Mouse (Mus musculus) limb, embryonic 10.5 days (tissue): ENCODE results near the gene Rnf113a2. TPM values are rescaled to one million over a fixed set of nuclear protein-coding genes. Genes with fewer than 3 reads are reported as not detected.

Experiments used
- DNase-seq: peaks from one replicate; pipeline ENCODE4 v3.0.0-alpha.2; 2017; ENCODE audit warnings: low spot score
- H3K27ac ChIP-seq: fragments of 300-500 bp; sonication (generic); 2 replicates; pipeline ENCODE4 v1.5.1; 2016; ENCODE audit warnings: mild to moderate bottlenecking
- H3K27me3 ChIP-seq: fragments of 300-500 bp; sonication (generic); 2 replicates; pipeline ENCODE4 v1.6.1; 2016; ENCODE audit warnings: low read depth, mild to moderate bottlenecking; ENCODE audit not compliant: poor library complexity, severe bottlenecking
- H3K36me3 ChIP-seq: fragments of 300-500 bp; sonication (generic); 2 replicates; pipeline ENCODE4 v1.6.1; 2016; ENCODE audit warnings: mild to moderate bottlenecking, moderate library complexity
- H3K4me1 ChIP-seq: fragments of 300-500 bp; sonication (generic); 2 replicates; pipeline ENCODE4 v1.6.1; 2016
- H3K4me3 ChIP-seq: fragments of 300-500 bp; sonication (generic); 2 replicates; pipeline ENCODE4 v1.5.1; 2016; ENCODE audit warnings: mild to moderate bottlenecking, moderate library complexity
- H3K9me3 ChIP-seq: fragments of 300-500 bp; sonication (generic); replicated peaks from 2 replicates; pipeline ENCODE4 v1.6.1; 2016; ENCODE audit warnings: mild to moderate bottlenecking
- WGBS: fragments of 180-500 bp; shearing (Covaris S2); methylation state at CpG from one replicate; pipeline ENCODE4 v1.1.7; 2016; 5-methylcytosine and 5-hydroxymethylcytosine counted together
- polyA plus RNA-seq: library from polyadenylated mRNA; unstranded; fragments of >200 nt; fragmentation: Nextera tagmentation; extraction: Ambion mirVana; gene quantifications from 2 replicates; pipeline ENCODE4 v1.2.1, GENCODE M21; 2016

Rnf113a2 gene
- polyA plus RNA-seq, 1 experiment from 2014 or later = 24.8 TPM

- H3K27ac ChIP-seq = no peak overlapping the region
- H3K36me3 ChIP-seq = no peaks in the 10 kb centered on the region
- DNase-seq = no peak
- no peaks in the 10 kb centered on the region for H3K9me3 ChIP-seq
- no peaks in the 10 kb centered on the region for H3K4me1 ChIP-seq
- no peaks in the 10 kb centered on the region for H3K27me3 ChIP-seq
- no peak overlapping the region for H3K4me3 ChIP-seq
- WGBS = 57% methylated on average over 3 of the region's 3 CpGs
Measured at GRCm38 (mm10) chr12:84423990-84424389, 7.0 kb downstream of the Rnf113a2 start.

DNA sequence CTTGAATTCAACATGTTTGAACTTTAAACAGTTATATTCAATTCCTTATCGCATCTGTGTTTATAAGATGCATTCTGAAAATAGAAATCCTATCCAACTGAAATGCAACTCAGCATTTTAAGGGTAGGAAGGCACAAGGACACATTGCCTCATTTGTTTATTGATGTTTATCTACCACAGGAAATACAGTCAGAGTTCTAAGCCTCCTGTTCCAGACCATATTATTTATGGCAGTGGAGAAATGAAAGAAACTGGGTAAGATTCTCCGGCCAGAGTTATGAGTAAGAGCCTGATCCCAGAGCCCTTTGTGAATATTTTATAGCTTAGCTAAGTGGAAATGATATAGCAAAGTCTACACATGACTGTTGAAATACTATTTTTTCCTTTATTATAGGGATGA, 12.8 kb downstream of the Rnf113a2 start:
- H3K4me1 ChIP-seq = no peaks in the 10 kb centered on the region
- H3K27ac ChIP-seq = no peak overlapping the region
- H3K36me3 ChIP-seq = no peaks in the 10 kb centered on the region
- H3K4me3 ChIP-seq = no peak overlapping the region
- H3K9me3 ChIP-seq = no peaks in the 10 kb centered on the region
- WGBS = 93% methylated on average over 2 of the region's 2 CpGs
- DNase-seq = no peak
- no peaks in the 10 kb centered on the region for H3K27me3 ChIP-seq

DNA sequence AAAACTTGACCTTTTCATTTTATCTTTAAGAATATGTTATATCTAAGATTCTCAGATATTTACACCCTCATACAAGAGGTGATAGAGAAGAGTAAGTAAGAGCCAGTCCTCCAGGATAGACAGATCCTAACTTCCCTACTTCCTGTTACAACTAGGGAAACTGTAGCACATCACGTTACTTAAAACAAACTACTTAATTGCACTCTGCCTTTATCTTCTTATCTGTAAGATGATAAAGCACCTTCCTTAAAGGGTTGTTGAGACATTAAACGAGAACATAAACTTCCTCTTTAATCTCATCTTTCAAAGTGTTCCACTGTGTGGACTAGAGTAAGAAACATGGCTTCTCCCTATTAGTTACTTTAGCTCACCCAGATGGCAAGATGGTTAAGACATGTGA, 21.7 kb downstream of the Rnf113a2 start:
- DNase-seq = no peak
- Histone ChIP-seq H3K36me3 (no peaks in the 10 kb centered on the region), H3K27ac (no peak overlapping the region), H3K4me3 (no peak overlapping the region), H3K9me3 (no peaks in the 10 kb centered on the region), H3K4me1 (no peaks in the 10 kb centered on the region), H3K27me3 (no peaks in the 10 kb centered on the region)
- 59% methylated on average over 2 of the region's 2 CpGs for WGBS

DNA sequence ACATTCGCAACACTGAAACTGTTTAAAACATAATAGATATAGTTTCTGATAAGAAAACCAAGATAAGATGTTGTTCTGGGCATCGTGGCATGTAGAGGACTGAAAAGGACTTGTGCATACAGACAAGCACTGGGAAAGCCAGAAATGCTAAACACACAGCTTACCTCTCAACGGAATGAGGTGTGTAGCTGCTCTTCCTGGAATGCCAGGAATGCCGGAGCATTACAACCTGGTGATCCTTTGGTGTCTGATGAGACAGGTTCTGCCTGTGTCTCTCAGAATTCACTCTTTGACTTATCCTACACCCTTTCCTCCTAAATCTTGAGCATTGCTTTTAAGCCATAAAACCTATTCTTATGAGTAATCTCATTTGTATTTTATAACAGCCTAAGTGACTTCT, 25.5 kb downstream of the Rnf113a2 start:
- Histone ChIP-seq H3K27me3 (no peaks in the 10 kb centered on the region), H3K27ac (no peak overlapping the region), H3K9me3 (no peaks in the 10 kb centered on the region), H3K4me3 (no peak overlapping the region), H3K4me1 (no peaks in the 10 kb centered on the region), H3K36me3 (no peaks in the 10 kb centered on the region)
- WGBS = 72% methylated on average over 4 of the region's 4 CpGs
- DNase-seq = no peak

DNA sequence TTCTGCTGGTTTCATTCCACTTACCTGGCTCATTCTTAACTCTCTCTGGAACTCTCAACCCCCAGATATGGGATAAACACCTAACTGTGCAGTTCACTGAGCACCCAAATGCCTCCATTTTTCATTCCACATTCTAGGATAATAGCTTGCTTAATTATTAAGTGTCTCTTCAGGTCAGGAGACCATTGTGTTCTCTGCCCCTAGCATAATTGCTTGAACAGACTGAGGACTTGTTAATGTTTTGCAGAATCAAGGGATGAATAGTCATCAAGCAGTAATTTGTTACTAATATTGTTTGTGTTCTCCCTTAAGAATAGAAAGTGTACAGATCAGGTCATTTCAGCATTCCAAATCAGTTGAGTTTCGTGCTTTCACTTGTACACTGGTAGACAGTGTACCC, 30.4 kb downstream of the Rnf113a2 start:
- no peak for DNase-seq
- Histone ChIP-seq H3K27me3 (no peaks in the 10 kb centered on the region), H3K4me1 (peaks cover 17% of the 10 kb centered on the region), H3K9me3 (no peaks in the 10 kb centered on the region), H3K27ac (no peak overlapping the region), H3K36me3 (no peaks in the 10 kb centered on the region), H3K4me3 (no peak overlapping the region)
- WGBS = 71% methylated on average over 1 of the region's 1 CpGs

- H3K4me3 ChIP-seq = no peak overlapping the region
- 85% methylated on average over 6 of the region's 6 CpGs for WGBS
- H3K4me1 ChIP-seq = peaks cover 20% of the 10 kb centered on the region
- H3K27me3 ChIP-seq = no peaks in the 10 kb centered on the region
- no peaks in the 10 kb centered on the region for H3K9me3 ChIP-seq
- H3K36me3 ChIP-seq = no peaks in the 10 kb centered on the region
- H3K27ac ChIP-seq = no peak overlapping the region
- DNase-seq = no peak
Measured at GRCm38 (mm10) chr12:84448181-84448580, 31.2 kb downstream of the Rnf113a2 start.

DNA sequence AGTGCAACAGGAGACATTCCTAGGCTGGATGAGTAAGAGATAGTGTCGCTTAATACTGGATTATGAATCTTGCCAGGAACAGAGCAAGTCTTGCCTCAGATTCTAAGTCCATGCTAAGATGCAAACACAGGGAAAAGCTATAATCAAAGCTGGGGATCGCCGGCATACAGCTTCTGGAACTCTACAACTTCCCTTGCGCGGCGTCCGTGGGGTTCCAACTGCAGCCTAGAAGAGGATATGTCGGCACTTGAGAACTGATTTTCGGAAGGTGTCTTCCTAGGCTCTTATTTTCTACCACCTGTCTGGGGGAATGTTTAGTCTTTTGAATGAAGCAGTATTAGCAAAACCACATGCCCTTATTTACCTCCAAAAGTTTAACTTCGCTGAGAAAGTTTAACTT, 32.9 kb downstream of the Rnf113a2 start:
- Histone ChIP-seq H3K27ac (no peak overlapping the region), H3K27me3 (no peaks in the 10 kb centered on the region), H3K4me3 (peak overlapping the region; percentile 78), H3K36me3 (no peaks in the 10 kb centered on the region), H3K4me1 (peaks cover 20% of the 10 kb centered on the region), H3K9me3 (no peaks in the 10 kb centered on the region)
- 51% methylated on average over 10 of the region's 10 CpGs for WGBS
- DNase-seq = no peak

DNA sequence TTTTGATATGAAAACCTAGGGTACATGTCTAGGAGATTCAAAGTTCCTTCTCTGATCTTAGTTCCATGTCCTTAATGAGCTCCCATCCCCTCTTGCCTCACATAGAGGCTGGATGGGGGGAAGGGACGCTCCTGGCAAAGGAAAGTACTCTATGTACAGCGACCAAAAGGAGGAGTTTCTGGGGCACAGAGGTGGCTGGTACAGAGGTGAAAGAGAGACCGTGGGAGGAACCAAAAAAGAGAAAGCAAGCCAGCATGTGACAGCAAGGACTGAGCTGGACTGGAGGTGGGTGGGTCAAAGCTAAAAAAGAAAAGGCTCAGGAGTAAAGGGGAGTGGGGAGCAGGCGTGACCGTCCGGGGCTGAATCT, 33.3 kb downstream of the Rnf113a2 start:
- peak overlapping the region; percentile 68 for H3K27ac ChIP-seq
- no peaks in the 10 kb centered on the region for H3K36me3 ChIP-seq
- H3K27me3 ChIP-seq = no peaks in the 10 kb centered on the region
- H3K4me1 ChIP-seq = peaks cover 20% of the 10 kb centered on the region
- peak overlapping the region; percentile 78 for H3K4me3 ChIP-seq
- no peak for DNase-seq
- H3K9me3 ChIP-seq = no peaks in the 10 kb centered on the region
- 1% methylated on average over 6 of the region's 6 CpGs for WGBS

DNA sequence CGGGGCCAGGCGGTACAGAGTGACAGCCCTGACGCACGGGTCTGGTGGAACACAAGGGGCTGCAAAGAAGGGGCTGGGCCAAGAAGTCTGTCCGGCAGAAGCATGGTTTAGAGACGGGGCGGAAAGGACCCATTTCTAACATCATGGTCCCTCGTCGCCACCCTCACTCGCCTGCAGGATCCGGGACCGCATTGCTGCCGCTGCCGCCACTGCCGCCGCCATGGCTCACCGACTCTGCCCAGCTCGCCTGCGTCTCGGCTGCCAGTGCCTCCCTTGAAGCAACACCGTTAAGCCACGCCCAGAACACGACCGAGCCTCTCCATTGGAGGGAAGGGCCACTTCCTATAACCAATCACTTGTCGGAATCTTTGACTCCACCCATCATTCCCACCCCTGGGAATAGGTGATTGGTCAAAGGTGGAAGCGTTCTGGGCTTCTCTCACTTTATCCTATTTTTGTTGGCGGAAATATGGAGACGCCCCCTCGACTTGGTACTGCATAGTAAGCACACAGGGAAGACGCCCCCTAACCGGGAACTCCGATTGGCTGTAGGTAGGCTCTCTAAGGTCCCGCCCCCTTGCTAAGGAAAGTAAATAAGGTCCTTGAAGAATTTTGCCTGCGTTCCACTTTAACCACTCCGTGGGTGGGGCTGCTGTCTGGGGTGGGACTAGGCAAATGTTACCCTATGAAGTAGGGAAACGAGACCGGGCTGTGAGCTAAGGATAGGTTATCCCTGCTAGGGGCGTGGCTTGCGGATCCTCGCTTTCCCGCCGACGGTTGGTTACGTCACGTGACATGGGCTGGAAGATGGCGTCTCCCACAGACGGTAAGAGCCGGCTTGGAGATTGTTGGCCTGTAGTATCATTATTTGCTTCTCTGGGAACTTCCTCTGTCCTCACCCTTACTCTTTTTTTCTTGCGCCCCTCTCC, 34.0 kb downstream of the Rnf113a2 start, which contains the start of the genes Aldh6a1 and Lin52:
TSS of gene Aldh6a1 (minus strand) at position 287 of the 929 bp plus-strand sequence.
TSS of gene Lin52 (plus strand) at position 705 of the 929 bp plus-strand sequence.
- Histone ChIP-seq H3K4me3 (peak within 1 kb of the TSS; percentile 78), H3K36me3 (no peaks in the 10 kb centered on the region), H3K27me3 (no peaks in the 10 kb centered on the region), H3K4me1 (peaks cover 20% of the 10 kb centered on the region), H3K9me3 (no peaks in the 10 kb centered on the region), H3K27ac (peak within 1 kb of the TSS; percentile 80)
- DNase-seq = peak; percentile 92
- under 1% methylated on average over 48 of the region's 49 CpGs for WGBS

DNA sequence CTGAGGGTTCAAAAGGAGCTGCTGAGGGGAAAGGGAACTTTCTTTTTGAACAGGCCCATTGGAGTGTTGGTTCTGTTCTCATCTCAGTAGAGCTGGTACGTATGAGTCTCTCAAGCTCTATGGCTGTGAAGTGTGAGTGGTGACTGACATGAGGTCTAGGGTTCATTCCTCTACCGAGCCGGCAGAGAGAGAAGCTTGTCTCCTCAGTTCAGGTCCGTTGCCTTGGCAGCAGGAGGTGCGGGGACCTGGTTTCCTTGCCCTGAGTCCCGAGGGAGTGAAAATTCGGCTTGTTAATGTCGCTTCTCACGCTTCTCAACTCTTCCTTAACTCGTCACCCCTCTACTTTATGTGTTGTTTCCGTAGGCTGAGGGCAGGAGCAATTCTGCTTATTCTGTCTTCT, 34.8 kb downstream of the Rnf113a2 start:
- H3K4me1 ChIP-seq = peaks cover 20% of the 10 kb centered on the region
- H3K27ac ChIP-seq = peak overlapping the region; percentile 80
- peaks cover 3% of the 10 kb centered on the region for H3K36me3 ChIP-seq
- H3K4me3 ChIP-seq = peak overlapping the region; percentile 78
- H3K27me3 ChIP-seq = no peaks in the 10 kb centered on the region
- DNase-seq = no peak
- WGBS = 2% methylated on average over 11 of the region's 11 CpGs
- H3K9me3 ChIP-seq = no peaks in the 10 kb centered on the region

GRCm38 (mm10) chr12:84456911-84457310, 39.9 kb downstream of the Rnf113a2 start:
- H3K36me3 ChIP-seq = peaks cover 47% of the 10 kb centered on the region
- no peaks in the 10 kb centered on the region for H3K9me3 ChIP-seq
- H3K4me1 ChIP-seq = peaks cover 8% of the 10 kb centered on the region
- whole genome bisulfite sequencing = 93% methylated on average over 3 of the region's 3 CpGs
- no peaks in the 10 kb centered on the region for H3K27me3 ChIP-seq
- no peak overlapping the region for H3K4me3 ChIP-seq
- DNase-seq = no peak
- no peak overlapping the region for H3K27ac ChIP-seq

- WGBS = 77% methylated on average over 1 of the region's 1 CpGs
- no peaks in the 10 kb centered on the region for H3K27me3 ChIP-seq
- H3K27ac ChIP-seq = no peak overlapping the region
- no peak for DNase-seq
- H3K4me3 ChIP-seq = no peak overlapping the region
- H3K36me3 ChIP-seq = peaks cover 74% of the 10 kb centered on the region
- no peaks in the 10 kb centered on the region for H3K9me3 ChIP-seq
- H3K4me1 ChIP-seq = no peaks in the 10 kb centered on the region
Measured at GRCm38 (mm10) chr12:84459845-84460244, 42.8 kb downstream of the Rnf113a2 start.

DNA sequence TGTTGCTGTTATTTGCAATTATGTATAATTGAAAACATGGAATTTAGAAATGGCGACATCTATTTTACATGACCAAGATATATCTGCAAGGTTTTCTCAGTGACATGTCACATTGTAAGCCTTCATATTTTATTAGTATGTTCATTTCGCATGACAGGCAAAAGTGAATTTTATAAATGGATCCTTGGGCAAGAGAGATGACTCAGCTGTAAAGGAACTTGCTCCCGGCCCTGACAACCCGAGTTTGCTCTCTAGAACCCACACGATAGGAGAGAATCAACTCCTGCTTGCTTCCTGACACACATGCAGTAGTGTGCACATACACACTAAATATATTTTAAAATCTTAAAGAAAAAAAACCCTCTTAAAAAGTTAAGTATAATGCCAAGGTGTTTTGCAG, 44.4 kb downstream of the Rnf113a2 start:
- H3K36me3 ChIP-seq = peaks cover 79% of the 10 kb centered on the region
- no peak overlapping the region for H3K27ac ChIP-seq
- H3K27me3 ChIP-seq = no peaks in the 10 kb centered on the region
- no peaks in the 10 kb centered on the region for H3K9me3 ChIP-seq
- 93% methylated on average over 5 of the region's 5 CpGs for WGBS
- no peak overlapping the region for H3K4me3 ChIP-seq
- no peaks in the 10 kb centered on the region for H3K4me1 ChIP-seq
- no peak for DNase-seq
